Mouse (Mus musculus) hindbrain, embryonic 16.5 days (tissue): ENCODE results near the gene Arhgap8. TPM values are rescaled to one million over a fixed set of nuclear protein-coding genes. Genes with fewer than 3 reads are reported as not detected.

Experiments used
- ATAC-seq: fragments of 200-750 bp; cut with Nextera tagmentation; 2 replicates; pipeline ENCODE4 v1.8.0; 2017; ENCODE audit warnings: moderate TSS enrichment, moderate library complexity
- H3K27ac ChIP-seq: fragments of 300-500 bp; sonication (generic); 2 replicates; pipeline ENCODE4 v1.5.1; 2014; ENCODE audit warnings: low read depth, mild to moderate bottlenecking, control low read depth, low read length, moderate library complexity
- H3K27me3 ChIP-seq: fragments of 300-500 bp; sonication (generic); replicated peaks from 2 replicates; pipeline ENCODE4 v1.6.1; 2014; ENCODE audit warnings: low read length; ENCODE audit not compliant: control insufficient read depth, insufficient read depth
- H3K36me3 ChIP-seq: fragments of 300-500 bp; sonication (generic); 2 replicates; pipeline ENCODE4 v1.6.1; 2014; ENCODE audit warnings: mild to moderate bottlenecking, low read length, moderate library complexity, mixed read lengths; ENCODE audit not compliant: control insufficient read depth, insufficient read depth
- H3K4me1 ChIP-seq: fragments of 300-500 bp; sonication (generic); 2 replicates; pipeline ENCODE4 v1.6.1; 2014; ENCODE audit warnings: low read depth, low read length; ENCODE audit not compliant: control insufficient read depth, insufficient read depth
- H3K4me2 ChIP-seq: fragments of 300-500 bp; sonication (generic); 2 replicates; pipeline ENCODE4 v1.6.1; 2014; ENCODE audit warnings: mild to moderate bottlenecking, low read length, control low read depth, moderate library complexity
- H3K4me3 ChIP-seq: fragments of 300-500 bp; sonication (generic); 2 replicates; pipeline ENCODE4 v1.5.1; 2014; ENCODE audit warnings: mild to moderate bottlenecking, low read length, control low read depth, moderate library complexity
- H3K9ac ChIP-seq: fragments of 300-500 bp; sonication (generic); 2 replicates; pipeline ENCODE4 v1.6.1; 2014; ENCODE audit warnings: low read depth, mild to moderate bottlenecking, control low read depth, low read length, moderate library complexity
- H3K9me3 ChIP-seq: fragments of 300-500 bp; sonication (generic); 2 replicates; pipeline ENCODE4 v1.6.1; 2014; ENCODE audit warnings: mild to moderate bottlenecking, low read length, moderate library complexity; ENCODE audit not compliant: control insufficient read depth
- WGBS: fragments of 180-500 bp; shearing (Covaris S2); extraction: QIAGEN DNeasy Blood & Tissue Kit; methylation state at CpG from one replicate; pipeline ENCODE4 v1.1.7; 2014; 5-methylcytosine and 5-hydroxymethylcytosine counted together
- polyA plus RNA-seq: library from polyadenylated mRNA; unstranded; fragments of >200 nt; fragmentation: Nextera tagmentation; extraction: Ambion mirVana; gene quantifications from 2 replicates; pipeline ENCODE4 v1.2.1, GENCODE M21; 2015

Gene Arhgap8
- polyA plus RNA-seq, 1 experiment from 2014 or later: 0.61 TPM

- no peak overlapping the region for H3K9ac ChIP-seq
- 83% methylated on average over 3 of the region's 3 CpGs for WGBS
- no peaks in the 10 kb centered on the region for H3K36me3 ChIP-seq
- H3K9me3 ChIP-seq: no peaks in the 10 kb centered on the region
- H3K27me3 ChIP-seq: no peaks in the 10 kb centered on the region
- H3K4me1 ChIP-seq: peaks cover 2% of the 10 kb centered on the region
- no peak overlapping the region for H3K4me2 ChIP-seq
- H3K4me3 ChIP-seq: no peak overlapping the region
- H3K27ac ChIP-seq: no peak overlapping the region
- ATAC-seq: no peak
Measured at GRCm38 (mm10) chr15:84741573-84741972, 21.7 kb downstream of the Arhgap8 start.

- WGBS: 26% methylated on average over 3 of the region's 3 CpGs
- no peak overlapping the region for H3K4me2 ChIP-seq
- no peak for ATAC-seq
- H3K4me1 ChIP-seq: no peaks in the 10 kb centered on the region
- no peaks in the 10 kb centered on the region for H3K36me3 ChIP-seq
- H3K9me3 ChIP-seq: no peaks in the 10 kb centered on the region
- no peak overlapping the region for H3K9ac ChIP-seq
- H3K27me3 ChIP-seq: no peaks in the 10 kb centered on the region
- H3K27ac ChIP-seq: no peak overlapping the region
- H3K4me3 ChIP-seq: no peak overlapping the region
Measured at GRCm38 (mm10) chr15:84743347-84743746, 23.5 kb downstream of the Arhgap8 start.

GRCm38 (mm10) chr15:84744308-84744707 is 24.5 kb downstream of the Arhgap8 start:
- Histone ChIP-seq H3K36me3 (no peaks in the 10 kb centered on the region), H3K4me2 (no peak overlapping the region), H3K4me3 (no peak overlapping the region), H3K27ac (no peak overlapping the region), H3K4me1 (no peaks in the 10 kb centered on the region), H3K9ac (no peak overlapping the region), H3K27me3 (no peaks in the 10 kb centered on the region), H3K9me3 (no peaks in the 10 kb centered on the region)
- ATAC-seq: no peak
- 25% methylated on average over 2 of the region's 2 CpGs for WGBS

- Histone ChIP-seq H3K4me1 (no peaks in the 10 kb centered on the region), H3K27ac (no peak overlapping the region), H3K36me3 (no peaks in the 10 kb centered on the region), H3K4me3 (no peak overlapping the region), H3K27me3 (no peaks in the 10 kb centered on the region), H3K4me2 (no peak overlapping the region), H3K9ac (no peak overlapping the region), H3K9me3 (no peaks in the 10 kb centered on the region)
- ATAC-seq: no peak
- 87% methylated on average over 4 of the region's 4 CpGs for WGBS
Measured at GRCm38 (mm10) chr15:84745831-84746230, 26.0 kb downstream of the Arhgap8 start.

- Histone ChIP-seq H3K27me3 (no peaks in the 10 kb centered on the region), H3K4me2 (no peak overlapping the region), H3K9me3 (no peaks in the 10 kb centered on the region), H3K4me3 (no peak overlapping the region), H3K36me3 (no peaks in the 10 kb centered on the region), H3K27ac (no peak overlapping the region), H3K9ac (no peak overlapping the region), H3K4me1 (peaks cover 15% of the 10 kb centered on the region)
- WGBS: 13% methylated on average over 3 of the region's 3 CpGs
- peak; percentile 61 for ATAC-seq
Measured at GRCm38 (mm10) chr15:84754987-84755386, 35.1 kb downstream of the Arhgap8 start.

GRCm38 (mm10) chr15:84756426-84756825 is 36.6 kb downstream of the Arhgap8 start:
- WGBS: under 1% methylated on average over 21 of the region's 22 CpGs
- peaks cover 15% of the 10 kb centered on the region for H3K4me1 ChIP-seq
- peak overlapping the region; percentile 69 for H3K4me2 ChIP-seq
- H3K9me3 ChIP-seq: no peaks in the 10 kb centered on the region
- peak; percentile 77 for ATAC-seq
- no peaks in the 10 kb centered on the region for H3K27me3 ChIP-seq
- no peaks in the 10 kb centered on the region for H3K36me3 ChIP-seq
- H3K9ac ChIP-seq: peak overlapping the region; percentile 46
- H3K4me3 ChIP-seq: peak overlapping the region; percentile 36
- peak overlapping the region; percentile 51 for H3K27ac ChIP-seq

GRCm38 (mm10) chr15:84758493-84758892 is 38.6 kb downstream of the Arhgap8 start:
- Histone ChIP-seq H3K4me2 (no peak overlapping the region), H3K27me3 (no peaks in the 10 kb centered on the region), H3K9me3 (no peaks in the 10 kb centered on the region), H3K9ac (no peak overlapping the region), H3K27ac (no peak overlapping the region), H3K36me3 (no peaks in the 10 kb centered on the region), H3K4me3 (no peak overlapping the region), H3K4me1 (peaks cover 17% of the 10 kb centered on the region)
- ATAC-seq: no peak
- WGBS: 25% methylated on average over 4 of the region's 4 CpGs

- H3K4me2 ChIP-seq: no peak overlapping the region
- no peaks in the 10 kb centered on the region for H3K36me3 ChIP-seq
- 35% methylated on average over 8 of the region's 8 CpGs for WGBS
- H3K27me3 ChIP-seq: no peaks in the 10 kb centered on the region
- peaks cover 3% of the 10 kb centered on the region; the same call in 1 of the 2 replicates for H3K4me1 ChIP-seq
- H3K27ac ChIP-seq: no peak overlapping the region
- H3K9me3 ChIP-seq: no peaks in the 10 kb centered on the region
- H3K9ac ChIP-seq: no peak overlapping the region
- peak; percentile 75; the same call in 1 of the 2 replicates for ATAC-seq
- no peak overlapping the region for H3K4me3 ChIP-seq
Measured at GRCm38 (mm10) chr15:84762712-84763422, 43.0 kb downstream of the Arhgap8 start.

GRCm38 (mm10) chr15:84763423-84763812 is 43.6 kb downstream of the Arhgap8 start:
- H3K4me2 ChIP-seq: no peak overlapping the region
- no peaks in the 10 kb centered on the region for H3K27me3 ChIP-seq
- H3K9ac ChIP-seq: no peak overlapping the region
- no peak overlapping the region for H3K4me3 ChIP-seq
- peak; percentile 50; the same call in 1 of the 2 replicates for ATAC-seq
- H3K27ac ChIP-seq: no peak overlapping the region
- H3K9me3 ChIP-seq: no peaks in the 10 kb centered on the region
- H3K4me1 ChIP-seq: peaks cover 3% of the 10 kb centered on the region; the same call in 1 of the 2 replicates
- WGBS: 16% methylated on average over 7 of the region's 7 CpGs
- H3K36me3 ChIP-seq: no peaks in the 10 kb centered on the region
